Mouse (Mus musculus) forebrain, embryonic 14.5 days (tissue): Measurements from ENCODE around the gene Olfr539. TPM values are rescaled to one million over a fixed set of nuclear protein-coding genes. Genes with fewer than 3 reads are reported as not detected.
"Not testable (repeated sequence)": the region's sequence is repeated elsewhere in the genome, so short reads cannot be mapped to it uniquely, and the experiment has no call there.

ENCODE experiments used
- ATAC-seq: fragments of 200-750 bp; cut with Nextera tagmentation; 2 replicates; pipeline ENCODE4 v1.8.0; 2017; ENCODE audit warnings: mild to moderate bottlenecking, moderate library complexity
- DNase-seq: peaks from one replicate; pipeline ENCODE4 v3.0.0-alpha.2; 2015; ENCODE audit warnings: low spot score
- H3K27ac ChIP-seq: fragments of 300-500 bp; sonication (generic); 2 replicates; pipeline ENCODE4 v1.5.1; 2014; ENCODE audit warnings: low read depth, mild to moderate bottlenecking, control low read depth, low read length, moderate library complexity
- H3K27me3 ChIP-seq: fragments of 300-500 bp; sonication (generic); replicated peaks from 2 replicates; pipeline ENCODE4 v1.6.1; 2014; ENCODE audit warnings: low read length, control low read depth, mixed read lengths; ENCODE audit not compliant: control insufficient read depth, insufficient read depth
- H3K36me3 ChIP-seq: fragments of 300-500 bp; sonication (generic); 2 replicates; pipeline ENCODE4 v1.6.1; 2014; ENCODE audit warnings: low read length, control low read depth; ENCODE audit not compliant: control insufficient read depth, insufficient read depth
- H3K4me1 ChIP-seq: fragments of 300-500 bp; sonication (generic); 2 replicates; pipeline ENCODE4 v1.6.1; 2014; ENCODE audit warnings: antibody characterized with exemption, low read length, control low read depth; ENCODE audit not compliant: control insufficient read depth, insufficient read depth
- H3K4me2 ChIP-seq: fragments of 300-500 bp; sonication (generic); 2 replicates; pipeline ENCODE4 v1.6.1; 2014; ENCODE audit warnings: mild to moderate bottlenecking, control low read depth, low read length
- H3K4me3 ChIP-seq: fragments of 300-500 bp; sonication (generic); 2 replicates; pipeline ENCODE4 v1.5.1; 2014; ENCODE audit warnings: low read depth, low read length, control low read depth
- H3K9ac ChIP-seq: fragments of 300-500 bp; sonication (generic); 2 replicates; pipeline ENCODE4 v1.6.1; 2014; ENCODE audit warnings: mild to moderate bottlenecking, low read length, control low read depth, moderate library complexity
- H3K9me3 ChIP-seq: fragments of 300-500 bp; sonication (generic); replicated peaks from 2 replicates; pipeline ENCODE4 v1.6.1; 2016; ENCODE audit warnings: low read length, control low read depth, mixed read lengths; ENCODE audit not compliant: control insufficient read depth
- WGBS: fragments of 180-500 bp; shearing (Covaris S2); extraction: QIAGEN DNeasy Blood & Tissue Kit; methylation state at CpG from one replicate; pipeline ENCODE4 v1.1.7; 2014; 5-methylcytosine and 5-hydroxymethylcytosine counted together
- polyA plus RNA-seq: library from polyadenylated mRNA; unstranded; fragments of >200 nt; fragmentation: Nextera tagmentation; extraction: Ambion mirVana; gene quantifications from 2 replicates; pipeline ENCODE4 v1.2.1, GENCODE M21; 2014

Olfr539 gene
- polyA plus RNA-seq = not detected in 2 replicates

GRCm38 (mm10) chr7:140659630-140660029 is at the start of gene Olfr539:
Gene Olfr539, plus strand, starts transcription at chr7:140659930.
- Histone ChIP-seq H3K9me3 (no peaks in the 10 kb centered on the region), H3K4me3 (no peak within 1 kb of the TSS), H3K4me2 (no peak within 1 kb of the TSS), H3K27ac (no peak within 1 kb of the TSS), H3K4me1 (no peaks in the 10 kb centered on the region), H3K9ac (no peak within 1 kb of the TSS), H3K36me3 (no peaks in the 10 kb centered on the region), H3K27me3 (no peaks in the 10 kb centered on the region)
- DNase-seq (no peak), ATAC-seq (no peak)
- WGBS = 62% methylated on average over 4 of the region's 4 CpGs

- WGBS = 85% methylated on average over 3 of the region's 3 CpGs
- H3K27me3 ChIP-seq, H3K4me2 ChIP-seq, ATAC-seq, H3K4me1 ChIP-seq, DNase-seq, H3K9me3 ChIP-seq, H3K27ac ChIP-seq, H3K36me3 ChIP-seq, H3K9ac ChIP-seq, H3K4me3 ChIP-seq: not testable (repeated sequence)
Measured at GRCm38 (mm10) chr7:140628670-140629069, 31.1 kb upstream of the Olfr539 start, which contains the start of gene Olfr61. Gene Olfr61, plus strand, starts transcription at chr7:140628970.

- no peaks in the 10 kb centered on the region for H3K9me3 ChIP-seq
- no peaks in the 10 kb centered on the region for H3K27me3 ChIP-seq
- no peak overlapping the region for H3K27ac ChIP-seq
- no peak overlapping the region for H3K9ac ChIP-seq
- no peak for DNase-seq
- no peak overlapping the region for H3K4me2 ChIP-seq
- ATAC-seq = no peak
- 59% methylated on average over 1 of the region's 1 CpGs for WGBS
- no peaks in the 10 kb centered on the region for H3K36me3 ChIP-seq
- no peak overlapping the region for H3K4me3 ChIP-seq
- no peaks in the 10 kb centered on the region for H3K4me1 ChIP-seq
Measured at GRCm38 (mm10) chr7:140630559-140630958, 29.2 kb upstream of the Olfr539 start.

GRCm38 (mm10) chr7:140646152-140646551 is 13.6 kb upstream of the Olfr539 start, which contains the start of gene Olfr53:
Gene Olfr53, plus strand, starts transcription at chr7:140646452.
- H3K4me1 ChIP-seq = no peaks in the 10 kb centered on the region
- WGBS = 88% methylated on average over 1 of the region's 1 CpGs
- H3K36me3 ChIP-seq = no peaks in the 10 kb centered on the region
- no peak within 1 kb of the TSS for H3K4me2 ChIP-seq
- no peaks in the 10 kb centered on the region for H3K9me3 ChIP-seq
- no peak within 1 kb of the TSS for H3K9ac ChIP-seq
- H3K4me3 ChIP-seq = no peak within 1 kb of the TSS
- H3K27me3 ChIP-seq = no peaks in the 10 kb centered on the region
- no peak for ATAC-seq
- no peak within 1 kb of the TSS for H3K27ac ChIP-seq
- DNase-seq = no peak

GRCm38 (mm10) chr7:140670693-140671092 is 11.0 kb downstream of the Olfr539 start:
- H3K4me3 ChIP-seq, H3K27ac ChIP-seq, H3K36me3 ChIP-seq, H3K9me3 ChIP-seq, ATAC-seq, H3K27me3 ChIP-seq, H3K4me2 ChIP-seq, H3K4me1 ChIP-seq, H3K9ac ChIP-seq, DNase-seq: not testable (repeated sequence)
- WGBS = 89% methylated on average over 3 of the region's 3 CpGs

GRCm38 (mm10) chr7:140675863-140676262 is 16.1 kb downstream of the Olfr539 start:
- Histone ChIP-seq H3K4me2 (0 out of 2 replicates have a peak overlapping the region, but pooled peaks have one; percentile 9), H3K27ac (no peak overlapping the region), H3K36me3 (no peaks in the 10 kb centered on the region), H3K4me1 (no peaks in the 10 kb centered on the region), H3K9ac (no peak overlapping the region), H3K4me3 (no peak overlapping the region), H3K27me3 (no peaks in the 10 kb centered on the region), H3K9me3 (0 out of 2 replicates have a peak, but pooled peaks cover 2% of the 10 kb centered on the region)
- DNase-seq (no peak), ATAC-seq (no peak)
- under 1% methylated on average over 5 of the region's 6 CpGs for WGBS

- not testable (repeated sequence) for H3K4me1 ChIP-seq, H3K4me2 ChIP-seq, ATAC-seq, H3K36me3 ChIP-seq, H3K9ac ChIP-seq, H3K27me3 ChIP-seq, H3K9me3 ChIP-seq, H3K4me3 ChIP-seq, DNase-seq, H3K27ac ChIP-seq
- WGBS = 61% methylated on average over 4 of the region's 4 CpGs
Measured at GRCm38 (mm10) chr7:140679591-140679990, 19.9 kb downstream of the Olfr539 start.

GRCm38 (mm10) chr7:140681651-140682050 is 21.9 kb downstream of the Olfr539 start, which contains the start of gene Olfr45:
Gene Olfr45, plus strand, starts transcription at chr7:140681951.
- Histone ChIP-seq H3K4me2 (no peak within 1 kb of the TSS), H3K36me3 (no peaks in the 10 kb centered on the region), H3K27me3 (no peaks in the 10 kb centered on the region), H3K9me3 (no peaks in the 10 kb centered on the region), H3K9ac (no peak within 1 kb of the TSS), H3K4me1 (no peaks in the 10 kb centered on the region), H3K27ac (no peak within 1 kb of the TSS), H3K4me3 (no peak within 1 kb of the TSS)
- no peak for DNase-seq
- 86% methylated on average over 1 of the region's 1 CpGs for WGBS
- ATAC-seq = no peak

- Histone ChIP-seq H3K9me3 (no peaks in the 10 kb centered on the region), H3K9ac (no peak within 1 kb of the TSS), H3K27ac (no peak within 1 kb of the TSS), H3K4me2 (no peak within 1 kb of the TSS), H3K27me3 (no peaks in the 10 kb centered on the region), H3K4me3 (no peak within 1 kb of the TSS), H3K36me3 (no peaks in the 10 kb centered on the region), H3K4me1 (no peaks in the 10 kb centered on the region)
- ATAC-seq (no peak), DNase-seq (no peak)
Measured at GRCm38 (mm10) chr7:140696967-140697366, 37.2 kb downstream of the Olfr539 start, which contains the start of gene Olfr541. Gene Olfr541, plus strand, starts transcription at chr7:140697267.
